ENCODE assay signal across 8 mouse cellular contexts in genomic region chr17:31566276-31566675, GRCm38 (mm10). TPM values are rescaled to one million over a fixed set of nuclear protein-coding genes. Genes with fewer than 3 reads are reported as not detected.
DNase-seq lines count a peak whose midpoint lies in the region; ATAC-seq and TF ChIP-seq lines count a peak whose summit lies in the region.

No protein-coding gene starts in this region.

- peak overlapping the region; percentile 95 for H3K9ac ChIP-seq in kidney, postnatal 0 days (ENCODE audit: low read depth, low read length)
- peak overlapping the region; percentile 90 for H3K9ac ChIP-seq in embryonic facial prominence, embryonic 12.5 days
- peak overlapping the region; percentile 96 for H3K9ac ChIP-seq in hindbrain, postnatal 0 days (replicated peaks; ENCODE audit: low read length)
- peak overlapping the region; percentile 82 for H3K9ac ChIP-seq in midbrain, embryonic 16.5 days (ENCODE audit: low read depth, low read length)

- H3K27ac ChIP-seq in kidney, postnatal 0 days, result no peak overlapping the region
- peak overlapping the region; percentile 98; the same call in 1 of the 2 replicates for H3K27ac ChIP-seq in embryonic facial prominence, embryonic 12.5 days
- H3K27ac ChIP-seq in hindbrain, postnatal 0 days, result no peak overlapping the region
- H3K27ac ChIP-seq in midbrain, embryonic 16.5 days (ENCODE audit: low read length), result no peak overlapping the region

- ATAC-seq in kidney, postnatal 0 days (replicated peaks; ENCODE audit: low FRiP score, low read depth), result no peak
- no peak for ATAC-seq in embryonic facial prominence, embryonic 12.5 days (ENCODE audit: insufficient number of reproducible peaks, insufficient read depth, low FRiP score, low TSS enrichment)
- ATAC-seq in hindbrain, postnatal 0 days, result no peak
- ATAC-seq in midbrain, embryonic 16.5 days, result no peak
- ATAC-seq in erythroid progenitor cell, adult 5-6 weeks (replicated peaks; ENCODE audit: low FRiP score, poor library complexity, severe bottlenecking), result no peak

- H3K9me3 ChIP-seq in kidney, postnatal 0 days (replicated peaks; ENCODE audit: low read length), result no peaks in the 10 kb centered on the region
- no peaks in the 10 kb centered on the region for H3K9me3 ChIP-seq in embryonic facial prominence, embryonic 12.5 days
- H3K9me3 ChIP-seq in hindbrain, postnatal 0 days (ENCODE audit: low read length), result no peaks in the 10 kb centered on the region
- H3K9me3 ChIP-seq in midbrain, embryonic 16.5 days (replicated peaks; ENCODE audit: control insufficient read depth, low read length, poor library complexity, severe bottlenecking), result no peaks in the 10 kb centered on the region

- no peak for DNase-seq in kidney, postnatal 0 days (ENCODE audit: low spot score)
- no peak for DNase-seq in kidney, adult 18-20 months
- no peak for DNase-seq in hindbrain, postnatal 0 days (ENCODE audit: low spot score)
- no peak for DNase-seq in right cerebral cortex, adult 2 months (ENCODE audit: low spot score in 2 of 2)
- DNase-seq in left cerebral cortex, postnatal 36 days (ENCODE audit: low spot score in 2 of 2), result no peak

- peaks cover 25% of the 10 kb centered on the region for H3K4me1 ChIP-seq in kidney, postnatal 0 days (replicated peaks; ENCODE audit: insufficient read depth, low read length)
- peaks cover 24% of the 10 kb centered on the region for H3K4me1 ChIP-seq in embryonic facial prominence, embryonic 12.5 days
- H3K4me1 ChIP-seq in hindbrain, postnatal 0 days (ENCODE audit: insufficient read depth, low read length), result peaks cover 28% of the 10 kb centered on the region
- peaks cover 45% of the 10 kb centered on the region for H3K4me1 ChIP-seq in midbrain, embryonic 16.5 days (ENCODE audit: control insufficient read depth, insufficient read depth, low read length)

- no peak for TF ChIP-seq CTCF in kidney, postnatal 0 days (IDR thresholded peaks at IDR 0.05; ENCODE audit: low read depth)
- TF ChIP-seq CTCF in hindbrain, postnatal 0 days (IDR thresholded peaks at IDR 0.05; ENCODE audit: low read depth), result no peak

- no peaks in the 10 kb centered on the region for H3K36me3 ChIP-seq in kidney, postnatal 0 days (ENCODE audit: insufficient read depth, low read length)
- H3K36me3 ChIP-seq in embryonic facial prominence, embryonic 12.5 days, result no peaks in the 10 kb centered on the region
- H3K36me3 ChIP-seq in hindbrain, postnatal 0 days (ENCODE audit: insufficient read depth, low read length), result no peaks in the 10 kb centered on the region
- no peaks in the 10 kb centered on the region for H3K36me3 ChIP-seq in midbrain, embryonic 16.5 days (ENCODE audit: control insufficient read depth, insufficient read depth, low read length)

- H3K27me3 ChIP-seq in kidney, postnatal 0 days (ENCODE audit: insufficient read depth, low read length), result no peaks in the 10 kb centered on the region
- no peaks in the 10 kb centered on the region for H3K27me3 ChIP-seq in embryonic facial prominence, embryonic 12.5 days
- H3K27me3 ChIP-seq in hindbrain, postnatal 0 days (ENCODE audit: insufficient read depth, low read length), result no peaks in the 10 kb centered on the region
- H3K27me3 ChIP-seq in midbrain, embryonic 16.5 days (ENCODE audit: control insufficient read depth, insufficient read depth, low read depth, low read length), result no peaks in the 10 kb centered on the region

- WGBS in kidney, postnatal 0 days, result 68% methylated on average over 6 of the region's 6 CpGs
- WGBS in embryonic facial prominence, embryonic 12.5 days, result 62% methylated on average over 6 of the region's 6 CpGs
- WGBS in hindbrain, postnatal 0 days, result 46% methylated on average over 6 of the region's 6 CpGs
- WGBS in midbrain, embryonic 16.5 days, result 48% methylated on average over 6 of the region's 6 CpGs

- H3K4me3 ChIP-seq in kidney, postnatal 0 days (replicated peaks; ENCODE audit: low read depth, low read length), result peak overlapping the region; percentile 90
- H3K4me3 ChIP-seq in embryonic facial prominence, embryonic 12.5 days, result peak overlapping the region; percentile 73
- peak overlapping the region; percentile 87 for H3K4me3 ChIP-seq in hindbrain, postnatal 0 days (ENCODE audit: low read length)
- H3K4me3 ChIP-seq in midbrain, embryonic 16.5 days (ENCODE audit: low read depth, low read length), result peak overlapping the region; percentile 80

- peak overlapping the region; percentile 86 for H3K4me2 ChIP-seq in kidney, postnatal 0 days (ENCODE audit: low read length)
- H3K4me2 ChIP-seq in embryonic facial prominence, embryonic 12.5 days (replicated peaks), result peak overlapping the region; percentile 85
- H3K4me2 ChIP-seq in hindbrain, postnatal 0 days (ENCODE audit: low read depth, low read length), result peak overlapping the region; percentile 80
- peak overlapping the region; percentile 87 for H3K4me2 ChIP-seq in midbrain, embryonic 16.5 days (ENCODE audit: low read length)

- intact Hi-C loops in left cerebral cortex, postnatal 36 days (cut with DNase I), result loop anchor here (5.0 kb wide), 1 partner anchor 66 kb away; no protein-coding TSS in a partner anchor

RNA-seq across cellular contexts. Expression of gene Pknox1, which starts 1.7 kb away (rescaled TPM):
- 21.5 and 24.6 TPM in 2 replicates for polyA plus RNA-seq in kidney, postnatal 0 days (2015; fragmentation: Nextera tagmentation; extraction: Ambion mirVana)
- polyA plus RNA-seq in embryonic facial prominence, embryonic 12.5 days (2016; fragmentation: Nextera tagmentation; extraction: Ambion mirVana), result 26.7 and 27.1 TPM in 2 replicates
- total RNA-seq in hindbrain, postnatal 0 days (2014; rRNA removed), result 31.2 and 36.7 TPM in 2 replicates
- 25.0 and 25.1 TPM in 2 replicates for polyA plus RNA-seq in hindbrain, postnatal 0 days (2015; fragmentation: Nextera tagmentation; extraction: Ambion mirVana)
- polyA plus RNA-seq in midbrain, embryonic 16.5 days (2015; fragmentation: Nextera tagmentation; extraction: Ambion mirVana), result 18.8 and 25.0 TPM in 2 replicates
- 10 to 100 TPM; 13.1 to 17.8 TPM for total RNA-seq in left cerebral cortex, postnatal 36 days (2021)
- total RNA-seq in erythroid progenitor cell, adult 5-6 weeks (2015; ENCODE audit: low replicate concordance), result 21.4 and 24.1 TPM in 2 replicates
- total RNA-seq in erythroid progenitor cell, adult 5-6 weeks (2017; ENCODE audit: low replicate concordance), result 26.2 and 33.1 TPM in 2 replicates

RNA-seq across cellular contexts. Expression of gene Ndufv3, which starts 46.4 kb away (rescaled TPM):
- polyA plus RNA-seq in kidney, postnatal 0 days (2015; fragmentation: Nextera tagmentation; extraction: Ambion mirVana), result 353 and 364 TPM in 2 replicates
- 219 and 253 TPM in 2 replicates for polyA plus RNA-seq in embryonic facial prominence, embryonic 12.5 days (2016; fragmentation: Nextera tagmentation; extraction: Ambion mirVana)
- total RNA-seq in hindbrain, postnatal 0 days (2014; rRNA removed), result 226 and 267 TPM in 2 replicates
- 562 and 575 TPM in 2 replicates for polyA plus RNA-seq in hindbrain, postnatal 0 days (2015; fragmentation: Nextera tagmentation; extraction: Ambion mirVana)
- polyA plus RNA-seq in midbrain, embryonic 16.5 days (2015; fragmentation: Nextera tagmentation; extraction: Ambion mirVana), result 400 and 424 TPM in 2 replicates
- total RNA-seq in left cerebral cortex, postnatal 36 days (2021), result 100 to 1,000 TPM; 231 to 260 TPM
- 30.6 and 51.6 TPM in 2 replicates for total RNA-seq in erythroid progenitor cell, adult 5-6 weeks (2015; ENCODE audit: low replicate concordance)
- total RNA-seq in erythroid progenitor cell, adult 5-6 weeks (2017; ENCODE audit: low replicate concordance), result 54.4 and 57.5 TPM in 2 replicates

RNA-seq across cellular contexts. Expression of gene Wdr4, which starts 46.5 kb away (rescaled TPM):
- polyA plus RNA-seq in kidney, postnatal 0 days (2015; fragmentation: Nextera tagmentation; extraction: Ambion mirVana), result 25.9 and 28.8 TPM in 2 replicates
- polyA plus RNA-seq in embryonic facial prominence, embryonic 12.5 days (2016; fragmentation: Nextera tagmentation; extraction: Ambion mirVana), result 39.8 and 44.5 TPM in 2 replicates
- total RNA-seq in hindbrain, postnatal 0 days (2014; rRNA removed), result 50.9 and 56.5 TPM in 2 replicates
- 26.3 and 26.8 TPM in 2 replicates for polyA plus RNA-seq in hindbrain, postnatal 0 days (2015; fragmentation: Nextera tagmentation; extraction: Ambion mirVana)
- 38.5 and 43.7 TPM in 2 replicates for polyA plus RNA-seq in midbrain, embryonic 16.5 days (2015; fragmentation: Nextera tagmentation; extraction: Ambion mirVana)
- 10 to 100 TPM; 23.9 to 28.2 TPM for total RNA-seq in left cerebral cortex, postnatal 36 days (2021)
- 2.5 and 8.3 TPM in 2 replicates for total RNA-seq in erythroid progenitor cell, adult 5-6 weeks (2015; ENCODE audit: low replicate concordance)
- 1.8 and 2.4 TPM in 2 replicates for total RNA-seq in erythroid progenitor cell, adult 5-6 weeks (2017; ENCODE audit: low replicate concordance)
